Mouse (Mus musculus): Measurements from ENCODE around the gene Nsd1. TPM values are rescaled to one million over a fixed set of nuclear protein-coding genes. Genes with fewer than 3 reads are reported as not detected.
A peak's percentile ranks its signal among the peaks of the same experiment; 100 is the strongest.
"Not testable (repeated sequence)": the region's sequence is repeated elsewhere in the genome, so short reads cannot be mapped to it uniquely, and the experiment has no call there.

Gene Nsd1
- polyA plus RNA-seq, 1 experiment from 2014 or later, result 81.7 TPM

GRCm38 (mm10) chr13:55176265-55176664 is 33.3 kb upstream of the Nsd1 start:
- no peaks in the 10 kb centered on the region for H3K36me3 ChIP-seq
- ATAC-seq (ENCODE audit: low FRiP score, low read depth), result no peak
- H3K9ac ChIP-seq (replicated peaks), result no peak overlapping the region
- H3K27me3 ChIP-seq, result no peaks in the 10 kb centered on the region
- no peak overlapping the region for H3K4me3 ChIP-seq
- 94% methylated on average over 6 of the region's 6 CpGs for WGBS
- H3K27ac ChIP-seq (replicated peaks), result no peak overlapping the region
- peaks cover 11% of the 10 kb centered on the region for H3K4me1 ChIP-seq
- H3K4me2 ChIP-seq (replicated peaks), result no peak overlapping the region
- H3K9me3 ChIP-seq, result no peaks in the 10 kb centered on the region

- Histone ChIP-seq H3K4me1 (no peaks in the 10 kb centered on the region), H3K4me2 (replicated peaks) (no peak overlapping the region), H3K27ac (replicated peaks) (no peak overlapping the region), H3K9ac (replicated peaks) (no peak overlapping the region), H3K9me3 (no peaks in the 10 kb centered on the region), H3K4me3 (no peak overlapping the region), H3K36me3 (no peaks in the 10 kb centered on the region), H3K27me3 (no peaks in the 10 kb centered on the region)
- ATAC-seq (ENCODE audit: low FRiP score, low read depth), result peak; percentile 16; the same call in 1 of the 2 replicates
- WGBS, result 67% methylated on average over 4 of the region's 4 CpGs
These were observed 31.6 kb upstream of the Nsd1 start for GRCm38 (mm10) chr13:55177903-55178496.

DNA sequence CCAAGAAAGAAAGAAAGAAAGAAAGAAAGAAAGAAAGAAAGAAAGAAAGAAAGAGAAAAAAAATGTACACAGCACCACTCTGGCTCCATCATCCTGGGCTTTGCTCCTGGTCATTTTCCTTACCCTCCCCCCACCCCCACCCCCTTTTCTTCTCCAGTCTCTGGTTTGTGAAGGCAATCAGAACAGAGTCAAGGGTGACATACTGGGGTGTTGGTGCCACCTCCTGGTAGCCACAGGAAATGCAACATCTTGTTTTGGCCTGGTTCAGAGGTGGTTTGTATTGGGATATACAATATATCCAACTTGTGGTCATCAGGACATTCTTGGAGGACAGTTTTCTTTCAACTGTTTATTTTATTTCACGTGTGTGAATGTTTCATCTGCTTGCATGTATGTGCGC is 31.0 kb upstream of the Nsd1 start:
- Histone ChIP-seq H3K27me3 (no peaks in the 10 kb centered on the region), H3K4me3 (no peak overlapping the region), H3K4me1 (no peaks in the 10 kb centered on the region), H3K9ac (replicated peaks) (no peak overlapping the region), H3K9me3 (no peaks in the 10 kb centered on the region), H3K4me2 (replicated peaks) (no peak overlapping the region), H3K27ac (replicated peaks) (no peak overlapping the region), H3K36me3 (no peaks in the 10 kb centered on the region)
- peak; percentile 19; the same call in 1 of the 2 replicates for ATAC-seq (ENCODE audit: low FRiP score, low read depth)
- WGBS, result 30% methylated on average over 2 of the region's 2 CpGs

GRCm38 (mm10) chr13:55179591-55179990 is 30.0 kb upstream of the Nsd1 start:
- H3K36me3 ChIP-seq, result no peaks in the 10 kb centered on the region
- no peaks in the 10 kb centered on the region for H3K9me3 ChIP-seq
- no peaks in the 10 kb centered on the region for H3K4me1 ChIP-seq
- H3K4me3 ChIP-seq, result no peak overlapping the region
- 90% methylated on average over 3 of the region's 3 CpGs for WGBS
- H3K9ac ChIP-seq (replicated peaks), result no peak overlapping the region
- no peak overlapping the region for H3K4me2 ChIP-seq (replicated peaks)
- no peaks in the 10 kb centered on the region for H3K27me3 ChIP-seq
- ATAC-seq (ENCODE audit: low FRiP score, low read depth), result no peak
- H3K27ac ChIP-seq (replicated peaks), result no peak overlapping the region

DNA sequence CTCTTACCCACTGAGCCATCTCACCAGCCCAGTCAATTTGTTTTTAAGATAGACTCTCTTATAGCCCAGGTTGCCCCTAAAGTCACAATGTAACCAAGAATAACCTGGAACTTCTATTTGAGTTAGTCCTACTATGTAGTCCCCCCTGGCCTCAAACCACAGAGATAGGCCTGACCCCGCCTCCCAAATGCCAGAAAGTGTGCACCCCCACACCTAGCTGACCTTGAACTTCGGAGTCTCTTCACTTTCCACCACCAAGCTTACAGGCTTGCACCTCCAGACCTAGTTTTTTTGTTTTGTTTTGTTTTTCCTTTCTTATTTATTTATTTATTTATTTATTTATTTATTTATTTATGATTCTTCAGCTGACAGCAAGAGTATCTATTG is 27.8 kb upstream of the Nsd1 start:
- Histone ChIP-seq H3K27me3 (no peaks in the 10 kb centered on the region), H3K36me3 (no peaks in the 10 kb centered on the region), H3K4me1 (no peaks in the 10 kb centered on the region), H3K9ac (replicated peaks) (0 out of 2 replicates have a peak overlapping the region, but pooled peaks have one; percentile 20), H3K9me3 (no peaks in the 10 kb centered on the region), H3K27ac (replicated peaks) (0 out of 2 replicates have a peak overlapping the region, but pooled peaks have one; percentile 52), H3K4me3 (no peak overlapping the region), H3K4me2 (replicated peaks) (peak overlapping the region; percentile 45)
- 58% methylated on average over 2 of the region's 2 CpGs for WGBS
- ATAC-seq (ENCODE audit: low FRiP score, low read depth), result no peak

GRCm38 (mm10) chr13:55182173-55182894 is 27.2 kb upstream of the Nsd1 start:
- Histone ChIP-seq H3K4me3 (peak overlapping the region; percentile 23), H3K36me3 (no peaks in the 10 kb centered on the region), H3K4me2 (replicated peaks) (peak overlapping the region; percentile 45), H3K4me1 (no peaks in the 10 kb centered on the region), H3K27ac (replicated peaks) (peak overlapping the region; percentile 52; the same call in 1 of the 2 replicates), H3K9me3 (no peaks in the 10 kb centered on the region), H3K9ac (replicated peaks) (peak overlapping the region; percentile 20; the same call in 1 of the 2 replicates), H3K27me3 (no peaks in the 10 kb centered on the region)
- WGBS, result 5% methylated on average over 23 of the region's 23 CpGs
- no peak for ATAC-seq (ENCODE audit: low FRiP score, low read depth)

GRCm38 (mm10) chr13:55183382-55183781 is 26.2 kb upstream of the Nsd1 start:
- ATAC-seq (ENCODE audit: low FRiP score, low read depth), result no peak
- H3K27me3 ChIP-seq, result no peaks in the 10 kb centered on the region
- 89% methylated on average over 6 of the region's 6 CpGs for WGBS
- H3K27ac ChIP-seq (replicated peaks), result no peak overlapping the region
- H3K9ac ChIP-seq (replicated peaks), result no peak overlapping the region
- H3K9me3 ChIP-seq, result no peaks in the 10 kb centered on the region
- no peak overlapping the region for H3K4me3 ChIP-seq
- no peak overlapping the region for H3K4me2 ChIP-seq (replicated peaks)
- no peaks in the 10 kb centered on the region for H3K36me3 ChIP-seq
- no peaks in the 10 kb centered on the region for H3K4me1 ChIP-seq

DNA sequence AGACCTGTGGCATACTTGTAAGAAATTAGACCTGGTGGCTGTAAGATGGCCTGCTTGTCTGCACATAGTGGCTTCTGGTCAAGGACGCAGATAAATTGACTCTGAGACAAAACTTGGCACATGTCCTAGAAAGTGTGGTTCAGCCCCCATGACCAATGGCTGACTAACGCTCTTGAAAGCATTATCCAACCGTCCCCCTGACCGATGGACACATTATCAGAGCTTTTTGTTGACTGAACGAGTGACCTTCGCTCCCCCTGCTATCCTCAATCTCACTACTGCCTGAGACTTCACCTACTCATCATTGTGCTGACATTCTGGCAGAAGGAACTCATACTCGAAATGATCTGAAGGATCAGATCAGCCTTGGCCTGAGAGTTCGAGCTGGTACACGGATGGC is 22.5 kb upstream of the Nsd1 start:
- ATAC-seq (ENCODE audit: low FRiP score, low read depth); H3K27me3 ChIP-seq; H3K27ac ChIP-seq (replicated peaks); H3K4me2 ChIP-seq (replicated peaks); H3K9me3 ChIP-seq; H3K36me3 ChIP-seq; H3K9ac ChIP-seq (replicated peaks); H3K4me3 ChIP-seq: not testable (repeated sequence)
- H3K4me1 ChIP-seq, result peaks cover 12% of the 10 kb centered on the region
- 63% methylated on average over 4 of the region's 9 CpGs for WGBS

DNA sequence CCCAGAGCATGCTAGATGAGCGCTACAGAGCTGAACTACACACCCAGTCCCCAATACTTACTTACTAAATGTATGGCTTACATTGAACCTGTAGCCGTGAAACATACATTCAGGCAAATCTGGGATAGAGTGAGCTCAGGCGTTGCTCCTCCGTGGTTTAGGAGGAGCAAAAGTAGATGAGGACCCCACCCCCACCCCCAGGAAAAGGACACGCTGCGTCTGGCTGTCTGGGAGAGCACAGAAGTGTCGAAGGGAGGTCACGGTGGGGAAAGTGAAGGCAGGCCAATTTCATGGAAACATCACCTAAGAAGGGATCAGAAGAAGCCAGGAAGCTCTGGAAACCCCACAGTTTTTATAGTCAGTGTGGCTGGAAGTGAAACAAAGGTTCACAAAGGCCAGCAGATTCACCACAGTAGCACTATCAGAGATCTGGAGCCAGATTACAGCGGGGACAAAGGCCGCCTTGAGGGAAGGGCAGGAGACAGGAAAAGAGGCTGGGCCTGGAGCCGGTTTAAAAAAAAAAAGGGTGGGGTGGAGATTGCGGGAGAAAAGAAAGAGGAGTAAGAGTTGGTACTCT is 20.0 kb upstream of the Nsd1 start:
- Histone ChIP-seq H3K27me3 (no peaks in the 10 kb centered on the region; the same call in 1 of the 2 replicates), H3K9me3 (no peaks in the 10 kb centered on the region), H3K36me3 (no peaks in the 10 kb centered on the region), H3K4me3 (peak overlapping the region; percentile 46), H3K9ac (replicated peaks) (peak overlapping the region; percentile 72), H3K4me2 (replicated peaks) (peak overlapping the region; percentile 68), H3K27ac (replicated peaks) (peak overlapping the region; percentile 92), H3K4me1 (peaks cover 12% of the 10 kb centered on the region)
- ATAC-seq (ENCODE audit: low FRiP score, low read depth), result no peak; the same call in 1 of the 2 replicates
- 4% methylated on average over 12 of the region's 12 CpGs for WGBS

DNA sequence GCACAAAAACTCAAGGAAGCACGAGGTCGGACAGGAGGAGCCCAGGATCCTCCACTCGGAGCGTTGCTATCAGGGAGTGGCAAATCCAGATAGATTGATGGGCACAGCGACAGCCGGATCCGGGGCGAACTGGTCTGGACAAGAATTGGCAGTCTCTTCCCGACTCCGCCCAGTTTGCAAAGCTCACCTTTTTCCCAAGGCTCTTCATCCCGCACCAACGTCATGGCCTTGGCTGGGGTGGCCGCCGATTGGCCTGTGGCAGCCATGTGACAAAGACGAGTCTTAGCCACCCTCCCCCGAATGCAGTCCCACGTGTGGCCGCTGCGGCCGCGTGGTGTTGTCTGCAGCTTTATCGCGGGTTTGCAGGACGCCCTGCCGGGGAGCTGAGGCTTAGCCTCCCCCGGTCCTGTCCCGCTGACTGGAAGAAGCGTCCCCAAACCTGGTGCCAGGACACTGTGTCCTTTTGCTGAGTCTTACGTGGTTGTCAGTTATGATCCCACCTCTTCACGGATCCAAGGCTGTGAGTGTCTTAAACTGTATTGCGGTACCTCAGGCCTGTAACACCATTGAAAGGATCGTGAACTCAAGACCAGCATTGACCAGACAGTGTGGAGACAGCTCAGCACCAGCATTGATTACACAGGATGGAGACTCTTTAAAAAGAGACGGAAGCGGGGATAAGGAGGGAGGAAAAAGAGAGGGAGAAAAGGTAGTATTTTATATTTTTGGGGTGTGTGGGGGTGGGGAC is 19.3 kb upstream of the Nsd1 start:
- Histone ChIP-seq H3K27ac (replicated peaks) (peak overlapping the region; percentile 92), H3K9ac (replicated peaks) (peak overlapping the region; percentile 72), H3K4me2 (replicated peaks) (peak overlapping the region; percentile 68), H3K4me3 (peak overlapping the region; percentile 46), H3K9me3 (no peaks in the 10 kb centered on the region), H3K4me1 (peaks cover 12% of the 10 kb centered on the region), H3K36me3 (no peaks in the 10 kb centered on the region), H3K27me3 (no peaks in the 10 kb centered on the region; the same call in 1 of the 2 replicates)
- ATAC-seq (ENCODE audit: low FRiP score, low read depth), result peak; percentile 99
- 3% methylated on average over 34 of the region's 34 CpGs for WGBS

GRCm38 (mm10) chr13:55191535-55191934 is 18.0 kb upstream of the Nsd1 start:
- H3K4me2 ChIP-seq (replicated peaks), result no peak overlapping the region
- no peaks in the 10 kb centered on the region; the same call in 1 of the 2 replicates for H3K27me3 ChIP-seq
- no peak for ATAC-seq (ENCODE audit: low FRiP score, low read depth)
- WGBS, result 87% methylated on average over 5 of the region's 5 CpGs
- H3K36me3 ChIP-seq, result no peaks in the 10 kb centered on the region
- peaks cover 12% of the 10 kb centered on the region for H3K4me1 ChIP-seq
- no peak overlapping the region for H3K4me3 ChIP-seq
- no peak overlapping the region for H3K27ac ChIP-seq (replicated peaks)
- H3K9ac ChIP-seq (replicated peaks), result no peak overlapping the region
- no peaks in the 10 kb centered on the region for H3K9me3 ChIP-seq

DNA sequence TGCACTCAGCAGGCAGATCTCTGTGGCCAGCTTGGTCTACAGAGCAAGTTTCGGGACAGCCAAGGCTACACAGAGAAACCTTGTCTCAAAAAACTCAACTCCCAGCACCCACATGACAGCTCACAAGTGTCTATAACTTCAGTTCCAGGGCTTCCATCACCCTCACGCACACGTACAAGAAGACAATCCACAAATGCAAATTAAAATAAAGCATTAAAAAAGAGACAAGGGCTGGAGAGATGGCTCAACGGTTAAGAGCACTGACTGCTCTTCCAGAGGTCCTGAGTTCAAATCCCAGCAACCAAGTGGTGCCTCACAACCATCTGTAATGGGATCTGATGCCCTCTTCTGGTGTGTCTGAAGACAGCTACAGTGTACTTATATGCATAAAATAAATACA is 6.8 kb upstream of the Nsd1 start:
- H3K4me2 ChIP-seq (replicated peaks); H3K27me3 ChIP-seq; H3K36me3 ChIP-seq; ATAC-seq (ENCODE audit: low FRiP score, low read depth); H3K9ac ChIP-seq (replicated peaks); H3K4me1 ChIP-seq; H3K9me3 ChIP-seq; H3K27ac ChIP-seq (replicated peaks); H3K4me3 ChIP-seq: not testable (repeated sequence)
- 86% methylated on average over 4 of the region's 4 CpGs for WGBS

Data from midbrain, embryonic 12.5 days (tissue).